Mouse (Mus musculus) liver, adult 2 months (tissue): Measurements from ENCODE around the gene Olfr305.

ENCODE experiments used
- CTCF ChIP-seq: fragments of 200-500 bp; IDR thresholded peaks from 2 replicates; pipeline ENCODE4 v1.5.1; 2011; ENCODE audit warnings: low read depth, low read length, control low read depth
- POLR2A ChIP-seq: fragments of 200-500 bp; IDR thresholded peaks from 2 replicates; pipeline ENCODE4 v1.6.1; 2011; ENCODE audit warnings: low read length, control low read depth; ENCODE audit not compliant: insufficient read depth; ENCODE audit errors: extremely low read depth

GRCm38 (mm10) chr7:86342881-86343565 lies 23.7 kb downstream of the Olfr305 start:
- TF ChIP-seq CTCF (no peak), POLR2A (no peak)
